Mouse (Mus musculus) olfactory bulb, adult 2 months (tissue): ENCODE results near the gene Mmgt2. TPM values are rescaled to one million over a fixed set of nuclear protein-coding genes. Genes with fewer than 3 reads are reported as not detected.

Experiments
- H3K27ac ChIP-seq: fragments of 200-500 bp; 2 replicates; pipeline ENCODE4 v1.5.1; 2012; ENCODE audit warnings: low read depth, low read length; ENCODE audit not compliant: insufficient read depth
- H3K4me1 ChIP-seq: fragments of 200-500 bp; 2 replicates; pipeline ENCODE4 v1.6.1; 2012; ENCODE audit warnings: low read length; ENCODE audit not compliant: control insufficient read depth, insufficient read depth
- H3K4me3 ChIP-seq: fragments of 200-500 bp; 2 replicates; pipeline ENCODE4 v1.5.1; 2012; ENCODE audit warnings: mild to moderate bottlenecking, low read depth, low read length, moderate library complexity; ENCODE audit not compliant: insufficient read depth
- CTCF ChIP-seq: fragments of 200-500 bp; IDR thresholded peaks from 2 replicates; pipeline ENCODE4 v1.5.1; 2012; ENCODE audit warnings: low read depth, mild to moderate bottlenecking, low read length, moderate library complexity; ENCODE audit not compliant: insufficient read depth
- POLR2A ChIP-seq: fragments of 200-500 bp; IDR thresholded peaks from 2 replicates; pipeline ENCODE4 v1.6.1; 2012; ENCODE audit warnings: mild to moderate bottlenecking, low read depth, low read length, moderate library complexity; ENCODE audit not compliant: insufficient read depth
- whole genome bisulfite sequencing: fragments of 180-500 bp; shearing (Covaris S2); methylation state at CpG from one replicate; pipeline ENCODE4 v1.1.7; 2018; 5-methylcytosine and 5-hydroxymethylcytosine counted together
- polyA plus RNA-seq: library from polyadenylated mRNA; stranded (reverse); fragments of >200 nt; gene quantifications from 2 replicates; pipeline ENCODE4 v1.2.4, GENCODE M21; 2012; ENCODE audit warnings: low replicate concordance; ENCODE audit not compliant: missing spikeins, insufficient read depth, insufficient read length

Mmgt2 gene
- polyA plus RNA-seq, 1 experiment = not detected

DNA sequence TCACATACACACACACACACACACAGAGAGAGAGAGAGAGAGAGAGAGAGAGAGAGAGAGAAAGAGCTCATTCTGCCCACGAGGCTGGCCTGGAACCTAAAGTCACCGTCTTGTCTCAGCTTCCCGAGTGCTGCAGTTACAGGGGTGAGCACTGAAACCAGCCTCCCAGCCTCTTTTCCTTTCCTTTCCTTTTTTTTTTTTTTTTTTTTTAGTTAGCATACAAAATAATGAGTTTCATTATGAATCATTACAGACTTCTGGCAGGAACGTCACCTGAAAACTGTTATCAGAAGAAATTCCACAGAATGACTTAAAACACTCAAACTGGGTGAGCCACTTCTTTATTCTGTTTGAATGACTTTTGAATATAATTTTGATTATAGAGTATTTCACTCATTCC, 31.5 kb downstream of the Mmgt2 start:
- Histone ChIP-seq H3K27ac (no peak overlapping the region), H3K4me3 (no peak overlapping the region), H3K4me1 (peaks cover 6% of the 10 kb centered on the region; the same call in 1 of the 2 replicates)
- 90% methylated on average over 4 of the region's 4 CpGs for WGBS
- TF ChIP-seq POLR2A (no peak), CTCF (no peak)

DNA sequence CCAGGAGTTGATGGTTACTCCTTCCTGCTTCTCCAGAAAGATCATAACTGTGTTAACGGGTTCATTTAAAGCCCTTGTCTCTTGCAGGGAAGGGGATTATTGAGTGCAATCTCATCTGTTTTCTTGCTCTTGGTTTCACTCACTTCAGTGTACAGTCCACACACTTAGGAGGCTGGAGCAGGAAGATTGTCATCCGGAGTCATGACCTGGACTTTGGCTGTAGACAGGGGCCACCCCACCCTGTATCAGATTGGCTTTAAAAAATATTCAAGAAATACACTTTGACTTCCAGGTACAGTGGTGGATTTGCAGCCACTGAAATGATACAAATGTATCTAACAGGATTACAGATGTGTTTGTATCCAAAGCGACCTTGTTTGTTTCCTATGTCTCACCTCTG, 43.1 kb downstream of the Mmgt2 start:
- H3K4me1 ChIP-seq = no peaks in the 10 kb centered on the region
- 88% methylated on average over 3 of the region's 3 CpGs for WGBS
- H3K4me3 ChIP-seq = no peak overlapping the region
- TF ChIP-seq POLR2A (no peak), CTCF (no peak)
- H3K27ac ChIP-seq = no peak overlapping the region

DNA sequence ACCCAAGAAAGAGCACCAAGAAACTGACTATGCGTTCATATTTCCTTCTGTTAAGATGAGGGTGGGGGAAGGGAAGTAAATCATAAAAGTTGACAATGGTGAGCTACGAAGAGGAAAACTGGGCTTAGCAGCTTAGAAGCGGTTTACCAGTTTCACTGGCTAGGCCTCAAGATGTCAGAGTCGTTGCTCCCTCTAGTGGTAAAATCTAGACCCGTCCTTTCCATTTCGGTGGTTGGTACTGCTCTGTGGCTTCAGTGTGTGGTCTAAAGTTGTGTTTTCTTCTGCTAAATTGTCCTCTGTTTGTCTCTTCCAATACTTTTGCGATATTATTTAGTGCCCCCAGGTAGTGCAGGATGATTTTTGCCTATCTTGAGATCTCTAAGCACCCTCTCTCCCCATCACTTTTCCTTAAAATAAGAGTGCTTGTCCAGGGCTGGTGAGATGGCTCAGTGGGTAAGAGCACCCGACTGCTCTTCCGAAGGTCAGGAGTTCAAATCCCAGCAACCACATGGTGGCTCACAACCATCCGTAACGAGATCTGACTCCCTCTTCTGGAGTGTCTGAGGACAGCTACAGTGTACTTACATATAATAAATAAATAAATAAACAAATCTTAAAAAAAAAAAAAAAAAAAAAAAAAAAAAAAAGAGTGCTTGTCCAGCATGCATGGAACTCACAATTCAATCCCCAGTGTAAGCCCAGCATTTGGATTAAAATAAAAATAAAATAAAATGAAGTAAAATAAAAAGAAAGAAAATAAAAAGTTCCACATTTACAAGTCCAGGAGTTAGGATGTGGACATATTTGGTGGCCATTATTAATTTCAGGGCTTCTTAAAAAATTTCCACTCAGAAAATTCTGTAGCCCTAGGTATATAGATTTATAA, 45.1 kb downstream of the Mmgt2 start:
- WGBS = 20% methylated on average over 11 of the region's 11 CpGs
- no peak overlapping the region for H3K27ac ChIP-seq
- no peaks in the 10 kb centered on the region for H3K4me1 ChIP-seq
- no peak overlapping the region for H3K4me3 ChIP-seq
- no peak for TF ChIP-seq POLR2A
- no peak for TF ChIP-seq CTCF

DNA sequence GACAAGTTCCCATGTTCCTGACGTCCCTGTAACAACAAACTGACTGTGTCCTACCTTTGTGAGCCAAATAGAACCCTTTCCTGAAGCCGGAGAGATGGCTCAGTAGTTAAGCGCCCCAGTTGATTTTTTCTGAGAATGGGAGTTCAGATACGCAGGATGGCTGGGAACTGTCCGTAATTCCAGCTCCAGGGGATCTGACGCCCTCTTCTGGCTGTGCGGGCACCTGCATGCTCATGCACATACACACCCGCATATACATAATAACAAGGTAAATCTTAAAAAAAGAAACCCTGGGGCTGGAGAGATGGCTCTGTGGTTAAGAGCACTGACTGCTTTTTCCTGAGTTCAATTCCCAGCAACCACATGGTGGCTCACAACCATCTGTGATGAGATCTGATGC, 46.7 kb downstream of the Mmgt2 start:
- H3K27ac ChIP-seq = no peak overlapping the region
- TF ChIP-seq POLR2A (no peak), CTCF (no peak)
- no peak overlapping the region for H3K4me3 ChIP-seq
- 92% methylated on average over 8 of the region's 8 CpGs for WGBS
- H3K4me1 ChIP-seq = no peaks in the 10 kb centered on the region

DNA sequence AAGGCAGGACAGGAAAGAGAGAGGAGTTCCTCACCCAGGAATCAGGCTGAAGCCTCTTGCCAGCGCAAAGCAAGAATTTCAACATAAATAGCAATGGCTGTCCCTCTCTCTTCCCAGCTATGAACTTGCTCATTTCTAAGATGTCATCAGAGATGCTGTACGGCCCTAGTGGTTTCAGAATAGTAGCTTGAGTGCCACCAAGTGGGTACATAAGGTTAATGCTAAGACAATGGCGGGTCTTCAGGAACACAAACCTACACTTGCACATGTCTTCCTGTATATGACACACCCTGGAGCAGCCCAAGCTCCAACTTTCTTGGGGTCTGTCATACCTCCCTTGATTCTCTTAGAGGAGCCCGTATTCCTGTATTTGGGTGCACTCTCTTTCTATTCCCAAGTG, 51.3 kb downstream of the Mmgt2 start:
- TF ChIP-seq CTCF (no peak), POLR2A (no peak)
- Histone ChIP-seq H3K4me3 (no peak overlapping the region), H3K27ac (no peak overlapping the region), H3K4me1 (no peaks in the 10 kb centered on the region)
- 73% methylated on average over 4 of the region's 4 CpGs for WGBS

DNA sequence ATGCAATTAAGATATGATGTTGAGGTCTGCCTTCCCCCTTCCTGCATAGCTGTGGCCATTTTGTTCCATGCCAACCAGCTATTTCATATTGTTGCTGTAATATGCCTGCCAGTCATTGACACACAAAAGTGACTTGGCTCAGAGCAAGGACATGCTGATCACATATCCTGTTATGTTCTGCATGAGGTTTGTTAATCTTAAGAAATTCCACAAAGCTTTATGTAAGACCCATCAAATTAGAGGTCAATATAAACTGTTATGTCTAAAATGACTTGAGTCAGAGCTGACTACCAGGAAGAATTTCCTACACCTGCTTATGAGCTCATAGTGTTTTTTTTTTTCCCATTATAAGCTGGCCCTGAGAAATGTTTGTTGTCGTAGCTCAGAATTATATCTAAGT, 52.8 kb downstream of the Mmgt2 start:
- Histone ChIP-seq H3K27ac (no peak overlapping the region), H3K4me3 (no peak overlapping the region), H3K4me1 (no peaks in the 10 kb centered on the region)
- TF ChIP-seq POLR2A = no peak
- no peak for TF ChIP-seq CTCF
- 83% methylated on average over 1 of the region's 1 CpGs for WGBS

DNA sequence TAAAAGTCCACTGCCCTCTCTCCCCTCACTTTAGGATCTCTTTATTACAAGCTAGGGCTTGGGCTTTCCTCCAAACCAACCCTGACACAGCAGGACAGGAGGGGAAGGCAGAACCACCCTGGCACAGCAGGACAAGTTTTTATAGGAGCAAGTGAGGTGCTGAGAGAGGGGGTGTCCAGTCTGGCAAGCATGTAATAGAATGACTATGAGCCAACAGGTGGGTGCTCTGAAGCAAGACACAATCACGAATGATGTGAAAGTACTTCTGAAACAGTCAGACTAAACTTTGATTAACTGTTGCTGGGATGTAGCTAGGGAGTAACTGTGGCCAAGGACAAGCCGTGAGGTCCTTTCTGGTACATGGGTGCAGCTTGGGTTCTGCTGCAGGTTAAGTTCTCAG, 57.7 kb downstream of the Mmgt2 start:
- TF ChIP-seq CTCF (no peak), POLR2A (no peak)
- no peaks in the 10 kb centered on the region for H3K4me1 ChIP-seq
- no peak overlapping the region for H3K27ac ChIP-seq
- 77% methylated on average over 2 of the region's 2 CpGs for WGBS
- no peak overlapping the region for H3K4me3 ChIP-seq

DNA sequence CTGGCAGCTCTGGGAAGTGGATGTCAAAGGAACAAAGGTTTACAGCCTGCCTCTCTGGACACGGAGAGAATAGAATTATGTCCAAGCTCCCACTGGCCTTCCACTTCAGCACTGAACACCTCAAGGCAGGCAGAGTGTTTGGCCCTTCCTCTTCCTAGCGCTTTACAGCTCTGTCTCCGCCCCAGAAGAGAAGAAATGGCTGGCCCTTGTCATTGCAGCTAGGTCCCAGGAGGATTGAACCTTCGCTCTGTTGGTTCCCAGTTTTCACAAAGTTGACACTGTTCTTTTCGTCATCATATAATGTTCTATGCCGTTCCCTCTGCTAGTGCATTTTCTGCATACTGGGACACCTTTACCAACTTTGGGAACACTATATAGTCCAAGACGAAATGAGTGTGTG, 59.8 kb downstream of the Mmgt2 start:
- H3K4me3 ChIP-seq = no peak overlapping the region
- no peak for TF ChIP-seq CTCF
- TF ChIP-seq POLR2A = no peak

DNA sequence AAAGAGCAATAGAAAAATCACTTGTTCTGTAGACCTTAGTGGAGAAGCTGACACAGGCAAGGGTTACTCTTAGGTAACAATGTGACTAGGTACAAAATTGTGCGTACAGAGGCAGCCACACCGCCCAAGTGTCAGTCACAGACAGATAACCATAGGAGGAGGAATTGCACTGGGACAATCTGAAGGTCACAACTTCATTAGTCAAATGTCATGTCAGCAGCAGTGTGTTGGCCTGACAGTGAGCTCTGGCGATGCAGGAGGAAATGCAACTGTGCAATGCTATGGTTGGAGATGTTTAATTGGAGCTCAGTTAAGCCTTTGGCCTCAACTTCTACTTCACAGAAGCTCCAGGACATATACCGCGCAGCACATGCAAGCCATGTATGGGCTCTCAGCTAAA, 62.2 kb downstream of the Mmgt2 start:
- Histone ChIP-seq H3K4me3 (no peak overlapping the region), H3K4me1 (no peaks in the 10 kb centered on the region), H3K27ac (no peak overlapping the region)
- WGBS = 93% methylated on average over 5 of the region's 5 CpGs
- no peak for TF ChIP-seq CTCF
- TF ChIP-seq POLR2A = no peak

More for the DNA sequence above, 59.8 kb downstream of the Mmgt2 start:
- 83% methylated on average over 7 of the region's 7 CpGs for WGBS
- no peaks in the 10 kb centered on the region for H3K4me1 ChIP-seq
- H3K27ac ChIP-seq = no peak overlapping the region

Other genes with a start within 250 kb of the Mmgt2 start
- gene Pigl, start 190.2 kb upstream of the Mmgt2 start, polyA plus RNA-seq = not detected in 2 replicates
- 538 TPM in 1 of 2 replicates, not detected in the other for gene Ncor1, start 190.1 kb upstream of the Mmgt2 start, polyA plus RNA-seq
- not detected in 2 replicates for gene Cenpv, start 109.4 kb upstream of the Mmgt2 start, polyA plus RNA-seq
- gene Ubb, start 97.5 kb upstream of the Mmgt2 start, polyA plus RNA-seq = 651 TPM in 1 of 2 replicates, not detected in the other
- not detected in 2 replicates for gene Trpv2, start 74.2 kb upstream of the Mmgt2 start, polyA plus RNA-seq
- not detected in 2 replicates for gene Lrrc75a, start 141 bp upstream of the Mmgt2 start, polyA plus RNA-seq
- not detected in 2 replicates for gene Zfp287, start 83.2 kb downstream of the Mmgt2 start, polyA plus RNA-seq
- not detected in 2 replicates for gene Gm10428, start 104.4 kb downstream of the Mmgt2 start, polyA plus RNA-seq
- gene Zfp286, start 140.8 kb downstream of the Mmgt2 start, polyA plus RNA-seq = not detected in 2 replicates
- gene Trim16, start 171.6 kb downstream of the Mmgt2 start, polyA plus RNA-seq = not detected in 2 replicates
- not detected in 2 replicates for gene Fbxw10, start 198.4 kb downstream of the Mmgt2 start, polyA plus RNA-seq
- not detected in 2 replicates for gene Tvp23b, start 230.8 kb downstream of the Mmgt2 start, polyA plus RNA-seq